Mouse (Mus musculus) embryonic facial prominence, embryonic 11.5 days (tissue): ENCODE data around the gene Nufip2. TPM values are rescaled to one million over a fixed set of nuclear protein-coding genes. Genes with fewer than 3 reads are reported as not detected.

ENCODE experiments used
- ATAC-seq: fragments of 200-750 bp; cut with Nextera tagmentation; replicated peaks from 2 replicates; pipeline ENCODE4 v1.8.0; 2017; ENCODE audit warnings: low read depth; ENCODE audit not compliant: insufficient number of reproducible peaks, low FRiP score, low TSS enrichment
- DNase-seq: peaks from one replicate; pipeline ENCODE4 v3.0.0-alpha.2; 2015; ENCODE audit warnings: low spot score
- H3K27ac ChIP-seq: fragments of 300-500 bp; sonication (generic); replicated peaks from 2 replicates; pipeline ENCODE4 v1.5.1; 2014; ENCODE audit warnings: mild to moderate bottlenecking, low read depth, low read length, control low read depth
- H3K27me3 ChIP-seq: fragments of 300-500 bp; sonication (generic); 2 replicates; pipeline ENCODE4 v1.6.1; 2014; ENCODE audit warnings: mild to moderate bottlenecking, low read length, moderate library complexity, mixed read lengths; ENCODE audit not compliant: control insufficient read depth, insufficient read depth
- H3K36me3 ChIP-seq: fragments of 300-500 bp; sonication (generic); replicated peaks from 2 replicates; pipeline ENCODE4 v1.6.1; 2014; ENCODE audit warnings: low read depth, mild to moderate bottlenecking, low read length, moderate library complexity, mixed read lengths; ENCODE audit not compliant: control insufficient read depth, insufficient read depth
- H3K4me1 ChIP-seq: fragments of 300-500 bp; sonication (generic); 2 replicates; pipeline ENCODE4 v1.6.1; 2014; ENCODE audit warnings: low read length, mixed read lengths; ENCODE audit not compliant: control insufficient read depth, insufficient read depth
- H3K4me2 ChIP-seq: fragments of 300-500 bp; sonication (generic); 2 replicates; pipeline ENCODE4 v1.6.1; 2014; ENCODE audit warnings: low read depth, mild to moderate bottlenecking, control low read depth, low read length, moderate library complexity
- H3K4me3 ChIP-seq: fragments of 300-500 bp; sonication (generic); 2 replicates; pipeline ENCODE4 v1.5.1; 2014; ENCODE audit warnings: low read depth, low read length, control low read depth
- H3K9ac ChIP-seq: fragments of 300-500 bp; sonication (generic); replicated peaks from 2 replicates; pipeline ENCODE4 v1.6.1; 2014; ENCODE audit warnings: mild to moderate bottlenecking, control low read depth, low read length
- H3K9me3 ChIP-seq: fragments of 300-500 bp; sonication (generic); replicated peaks from 2 replicates; pipeline ENCODE4 v1.6.1; 2016; ENCODE audit warnings: mild to moderate bottlenecking, low read length, inconsistent platforms, mixed read lengths; ENCODE audit not compliant: control insufficient read depth
- WGBS: fragments of 180-500 bp; shearing (Covaris S2); extraction: QIAGEN DNeasy Blood & Tissue Kit; methylation state at CpG from one replicate; pipeline ENCODE4 v1.1.7; 2014; 5-methylcytosine and 5-hydroxymethylcytosine counted together
- polyA plus RNA-seq: library from polyadenylated mRNA; unstranded; fragments of >200 nt; fragmentation: Nextera tagmentation; extraction: Ambion mirVana; gene quantifications from 2 replicates; pipeline ENCODE4 v1.2.1, GENCODE M21; 2014

Gene Nufip2
- polyA plus RNA-seq, 1 experiment from 2014 or later: 4.1 TPM

DNA sequence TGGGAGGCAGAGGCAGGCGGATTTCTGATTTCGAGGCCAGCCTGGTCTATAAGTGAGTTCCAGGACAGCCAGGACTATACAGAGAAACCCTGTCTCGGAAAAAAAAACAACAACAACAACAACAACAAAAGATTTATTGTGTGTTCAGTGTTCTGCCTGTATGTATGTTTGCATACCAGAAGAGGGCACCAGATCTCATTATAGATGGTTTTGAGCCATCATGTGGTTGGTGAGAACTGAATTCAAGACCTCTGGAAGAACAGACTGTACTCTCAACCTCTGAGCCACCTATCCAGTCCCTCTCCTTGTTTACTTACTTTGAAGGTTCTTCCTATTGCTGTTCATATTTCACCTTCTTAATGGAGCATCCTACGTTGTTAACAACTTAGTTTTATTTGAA lies 35.4 kb downstream of the Nufip2 start:
- Histone ChIP-seq H3K9ac (no peak overlapping the region), H3K27ac (no peak overlapping the region), H3K9me3 (no peaks in the 10 kb centered on the region), H3K4me2 (no peak overlapping the region), H3K4me3 (no peak overlapping the region), H3K4me1 (no peaks in the 10 kb centered on the region), H3K27me3 (no peaks in the 10 kb centered on the region), H3K36me3 (no peaks in the 10 kb centered on the region)
- DNase-seq: no peak
- no peak for ATAC-seq
- WGBS: 88% methylated on average over 4 of the region's 4 CpGs

DNA sequence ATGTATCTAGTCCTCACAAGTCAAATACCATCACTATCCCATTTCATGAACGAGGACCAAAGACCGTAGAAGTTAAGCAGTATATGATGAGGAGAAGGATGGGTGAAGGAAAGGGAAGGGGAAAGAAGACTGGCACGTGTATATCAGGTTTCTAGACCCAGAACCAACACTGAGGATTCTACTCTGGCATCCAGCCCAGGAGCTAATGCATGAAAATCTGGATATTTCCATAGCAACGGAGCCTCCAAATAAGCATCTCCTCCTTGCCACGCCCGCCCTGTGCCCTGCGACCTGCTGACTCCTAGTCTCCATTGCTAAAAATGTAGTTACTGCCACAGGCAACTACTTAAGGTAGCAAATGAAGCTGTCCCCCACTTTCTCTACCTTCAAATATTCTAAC lies 38.8 kb downstream of the Nufip2 start:
- WGBS: 83% methylated on average over 7 of the region's 7 CpGs
- Histone ChIP-seq H3K27ac (no peak overlapping the region), H3K4me3 (no peak overlapping the region), H3K27me3 (no peaks in the 10 kb centered on the region), H3K4me1 (no peaks in the 10 kb centered on the region), H3K9me3 (no peaks in the 10 kb centered on the region), H3K4me2 (no peak overlapping the region), H3K9ac (no peak overlapping the region), H3K36me3 (no peaks in the 10 kb centered on the region)
- DNase-seq (no peak), ATAC-seq (no peak)

DNA sequence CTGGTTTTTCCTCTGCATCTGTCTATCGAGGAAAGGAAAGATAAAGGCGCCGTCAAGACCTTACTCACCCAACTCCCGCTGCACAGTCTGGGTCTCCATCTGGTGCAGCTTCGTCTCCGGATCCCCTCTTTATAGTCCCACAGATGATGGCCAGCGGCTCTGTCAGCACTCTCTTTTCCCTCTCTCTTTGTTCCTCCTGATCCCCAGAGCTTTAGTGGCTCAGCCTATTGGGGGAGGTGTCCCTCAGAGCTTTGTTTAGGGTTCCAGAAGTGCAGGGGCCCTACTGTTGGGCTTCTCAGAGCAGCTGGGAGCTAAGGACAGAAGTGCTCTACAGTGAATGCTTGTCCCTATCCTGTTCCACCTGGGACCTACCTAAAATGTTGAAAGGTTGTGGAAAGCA lies 39.2 kb downstream of the Nufip2 start, which contains the start of gene Cryba1:
Gene Cryba1 (minus strand): TSS at position 101 of the 400 bp plus-strand sequence.
- no peak within 1 kb of the TSS for H3K27ac ChIP-seq
- DNase-seq: no peak
- H3K4me3 ChIP-seq: no peak within 1 kb of the TSS
- H3K4me2 ChIP-seq: no peak within 1 kb of the TSS
- H3K9me3 ChIP-seq: no peaks in the 10 kb centered on the region
- H3K4me1 ChIP-seq: no peaks in the 10 kb centered on the region
- no peaks in the 10 kb centered on the region for H3K36me3 ChIP-seq
- H3K9ac ChIP-seq: no peak within 1 kb of the TSS
- 41% methylated on average over 7 of the region's 7 CpGs for WGBS
- no peak for ATAC-seq
- H3K27me3 ChIP-seq: no peaks in the 10 kb centered on the region

DNA sequence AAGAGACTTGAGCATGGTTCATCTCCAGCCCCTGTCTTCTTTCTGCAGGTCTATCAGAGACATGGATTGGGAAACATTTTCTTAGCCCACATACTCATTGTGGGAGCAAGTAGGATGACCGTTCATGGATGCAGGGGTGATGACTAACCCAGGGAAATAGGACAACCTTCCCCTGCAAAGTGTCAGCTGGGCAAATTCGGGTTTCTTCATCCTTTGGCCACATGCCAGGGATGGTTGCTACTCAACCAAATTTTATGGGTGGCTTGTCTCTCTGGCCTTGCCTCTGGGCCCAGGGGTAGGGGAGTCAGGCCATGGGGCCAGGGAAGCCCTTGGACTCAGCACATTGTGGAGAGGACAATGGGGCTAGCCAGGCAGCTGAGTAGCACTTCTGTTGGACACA lies 42.6 kb downstream of the Nufip2 start:
- Histone ChIP-seq H3K4me3 (no peak overlapping the region), H3K9ac (no peak overlapping the region), H3K9me3 (no peaks in the 10 kb centered on the region), H3K36me3 (no peaks in the 10 kb centered on the region), H3K27me3 (no peaks in the 10 kb centered on the region), H3K27ac (no peak overlapping the region), H3K4me2 (no peak overlapping the region), H3K4me1 (no peaks in the 10 kb centered on the region)
- DNase-seq: no peak
- WGBS: 75% methylated on average over 2 of the region's 2 CpGs
- ATAC-seq: no peak

DNA sequence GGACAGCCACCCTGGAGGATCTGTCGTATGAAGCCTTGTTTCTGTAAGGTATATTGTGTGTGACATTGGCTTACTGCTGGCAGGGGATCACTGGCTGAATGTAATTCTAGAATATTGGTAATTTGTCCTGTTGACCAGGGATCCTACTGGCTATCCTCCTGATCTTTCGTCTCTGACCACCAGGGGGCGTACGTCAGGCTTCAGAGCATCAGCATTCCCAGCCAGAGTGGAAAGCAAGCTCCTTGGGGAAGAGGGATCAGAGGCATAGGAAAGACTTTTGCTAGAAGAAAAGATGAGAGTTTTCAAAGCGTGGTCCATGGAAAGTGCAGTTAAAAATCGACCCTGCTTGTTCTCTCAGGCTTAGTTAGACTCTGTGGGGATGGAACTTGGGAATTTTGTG lies 51.3 kb downstream of the Nufip2 start:
- no peak for ATAC-seq
- H3K4me1 ChIP-seq: no peaks in the 10 kb centered on the region

DNA sequence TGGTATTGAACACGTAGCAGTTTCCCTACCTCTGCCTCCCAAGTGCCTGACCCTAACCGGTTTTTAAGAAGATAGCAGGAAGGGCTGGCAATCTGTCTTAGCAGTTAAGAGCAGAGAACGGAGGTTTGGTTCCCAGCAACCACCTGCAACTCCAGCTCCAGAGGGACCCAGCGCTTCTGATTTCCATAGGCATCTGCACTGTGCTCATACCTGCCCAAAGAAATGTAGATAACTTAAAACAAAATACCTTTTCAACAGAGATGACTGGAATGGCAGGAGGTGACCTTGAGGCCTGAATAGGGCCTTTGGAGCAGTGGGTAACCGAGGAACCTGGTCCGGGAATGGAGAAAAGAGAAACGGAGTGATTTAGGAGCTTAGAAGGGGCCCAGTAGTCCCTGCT lies 52.6 kb downstream of the Nufip2 start:
- WGBS: 50% methylated on average over 7 of the region's 7 CpGs
- no peak overlapping the region for H3K4me3 ChIP-seq
- ATAC-seq (no peak), DNase-seq (no peak)
- no peak overlapping the region for H3K4me2 ChIP-seq
- H3K36me3 ChIP-seq: no peaks in the 10 kb centered on the region
- H3K4me1 ChIP-seq: no peaks in the 10 kb centered on the region
- no peak overlapping the region for H3K9ac ChIP-seq
- no peaks in the 10 kb centered on the region for H3K9me3 ChIP-seq
- no peak overlapping the region for H3K27ac ChIP-seq
- no peaks in the 10 kb centered on the region for H3K27me3 ChIP-seq

More for the DNA sequence above, 51.3 kb downstream of the Nufip2 start:
- no peaks in the 10 kb centered on the region for H3K36me3 ChIP-seq
- no peak overlapping the region for H3K4me3 ChIP-seq
- no peaks in the 10 kb centered on the region for H3K27me3 ChIP-seq
- 1% methylated on average over 6 of the region's 6 CpGs for WGBS
- H3K9me3 ChIP-seq: no peaks in the 10 kb centered on the region
- H3K9ac ChIP-seq: no peak overlapping the region
- H3K4me2 ChIP-seq: no peak overlapping the region
- no peak overlapping the region for H3K27ac ChIP-seq
- DNase-seq: peak; percentile 92

DNA sequence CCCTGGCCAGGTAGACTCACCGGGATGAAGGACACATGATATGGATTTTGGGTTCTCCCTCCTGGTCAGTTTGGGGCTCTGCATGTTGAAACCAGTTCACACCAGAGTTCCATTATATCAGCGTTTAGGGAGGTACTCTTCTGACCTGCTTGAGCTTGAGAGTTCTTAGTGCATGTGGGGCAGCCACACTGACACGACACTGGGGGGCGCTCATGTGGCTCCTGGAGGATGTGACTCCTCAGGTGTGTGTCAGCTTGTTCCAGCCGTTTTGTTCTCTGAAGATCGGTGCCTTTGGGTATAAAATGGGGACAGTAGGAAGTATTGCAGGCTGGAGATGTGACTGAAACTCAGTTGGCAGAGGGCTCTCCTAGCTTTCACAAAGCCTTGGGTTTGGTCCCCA lies 58.0 kb downstream of the Nufip2 start:
- Histone ChIP-seq H3K4me1 (no peaks in the 10 kb centered on the region), H3K9me3 (no peaks in the 10 kb centered on the region), H3K9ac (no peak overlapping the region), H3K36me3 (no peaks in the 10 kb centered on the region), H3K4me2 (no peak overlapping the region), H3K27ac (no peak overlapping the region), H3K4me3 (no peak overlapping the region), H3K27me3 (no peaks in the 10 kb centered on the region)
- no peak for DNase-seq
- WGBS: 36% methylated on average over 6 of the region's 6 CpGs
- no peak for ATAC-seq

DNA sequence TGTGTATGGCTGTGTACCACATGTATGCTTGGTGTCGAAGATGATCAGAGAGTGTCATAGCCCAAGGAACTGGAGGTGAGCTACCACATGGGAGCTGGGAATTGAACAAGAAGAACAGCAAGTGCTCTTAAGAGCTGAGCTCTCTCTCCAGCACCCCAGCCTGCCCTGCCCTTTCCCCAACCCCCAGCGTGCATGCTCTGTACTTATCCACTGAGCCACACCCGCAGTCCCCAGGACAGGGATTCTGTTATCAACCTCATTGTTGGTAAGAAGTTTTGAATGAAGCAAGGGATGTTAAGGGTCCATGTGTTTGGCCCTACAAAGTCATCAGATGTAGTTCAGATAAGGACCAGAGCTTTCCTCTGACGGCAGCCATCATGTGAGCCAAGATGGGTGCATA lies 60.7 kb downstream of the Nufip2 start:
- Histone ChIP-seq H3K36me3 (no peaks in the 10 kb centered on the region), H3K9ac (no peak overlapping the region), H3K4me1 (no peaks in the 10 kb centered on the region), H3K4me3 (no peak overlapping the region), H3K4me2 (no peak overlapping the region), H3K27ac (no peak overlapping the region), H3K9me3 (no peaks in the 10 kb centered on the region), H3K27me3 (no peaks in the 10 kb centered on the region)
- ATAC-seq (no peak), DNase-seq (no peak)
- WGBS: 92% methylated on average over 4 of the region's 4 CpGs
